Mouse (Mus musculus) adrenal gland, postnatal 36 days (tissue): ENCODE measurements at regions not wholly inside any gene's neighbourhood (a gene's known extent, or its start where the extent isn't known, plus 50 kb on each side); places are given as distances from the start of the nearest gene placed in this dataset.
"Not testable (repeated sequence)": the region's sequence is repeated elsewhere in the genome, so short reads cannot be mapped to it uniquely, and the experiment has no call there.

Experiments used
- DNase-seq, 2 experiments: peaks; one replicate each; pipeline ENCODE4 v3.0.0; 2021; ENCODE audit warnings: mixed read lengths in 1 of 2

GRCm38 (mm10) chr19:54099292-54099691, 55.3 kb downstream of the Adra2a start:
- DNase-seq = no peak

GRCm38 (mm10) chr19:54099769-54100168, 55.8 kb downstream of the Adra2a start:
- no peak for DNase-seq

GRCm38 (mm10) chr19:54106571-54106970, 62.6 kb downstream of the Adra2a start:
- no peak for DNase-seq

- DNase-seq = no peak
Measured at GRCm38 (mm10) chr19:54107103-54107821, 63.3 kb downstream of the Adra2a start.

GRCm38 (mm10) chr19:54110080-54110479, 66.1 kb downstream of the Adra2a start:
- DNase-seq = no peak

GRCm38 (mm10) chr19:54112691-54113090, 68.7 kb downstream of the Adra2a start:
- no peak for DNase-seq

- no peak for DNase-seq
Measured at GRCm38 (mm10) chr19:54113421-54113820, 69.5 kb downstream of the Adra2a start.

GRCm38 (mm10) chr19:54114588-54115317, 70.8 kb downstream of the Adra2a start:
- DNase-seq = peak; percentile 69 to 77

- no peak for DNase-seq
Measured at GRCm38 (mm10) chr19:54115335-54115734, 71.4 kb downstream of the Adra2a start.

GRCm38 (mm10) chr19:54116829-54117228, 72.9 kb downstream of the Adra2a start:
- no peak for DNase-seq

- DNase-seq = no peak
Measured at GRCm38 (mm10) chr19:54117676-54118075, 73.7 kb downstream of the Adra2a start.

- DNase-seq = no peak
Measured at GRCm38 (mm10) chr19:54123586-54123985, 79.6 kb downstream of the Adra2a start.

GRCm38 (mm10) chr19:54151766-54152165, 107.8 kb downstream of the Adra2a start:
- DNase-seq = not testable (repeated sequence)

GRCm38 (mm10) chr19:54154400-54154799, 110.4 kb downstream of the Adra2a start:
- no peak for DNase-seq

- DNase-seq = no peak
Measured at GRCm38 (mm10) chr19:54170361-54170760, 126.4 kb downstream of the Adra2a start.

GRCm38 (mm10) chr19:54174090-54175055, 130.4 kb downstream of the Adra2a start:
- DNase-seq = no peak

GRCm38 (mm10) chr19:54175766-54176165, 131.8 kb downstream of the Adra2a start:
- peak; percentile 20 to 57 for DNase-seq

GRCm38 (mm10) chr19:54177491-54177890, 133.5 kb downstream of the Adra2a start:
- DNase-seq = no peak

GRCm38 (mm10) chr19:54200407-54200806, 156.5 kb downstream of the Adra2a start:
- no peak for DNase-seq

- no peak for DNase-seq
Measured at GRCm38 (mm10) chr19:54202456-54202855, 158.5 kb downstream of the Adra2a start.

GRCm38 (mm10) chr19:54206819-54207218, 162.9 kb downstream of the Adra2a start:
- DNase-seq = no peak

GRCm38 (mm10) chr19:54212169-54212568, 168.2 kb downstream of the Adra2a start:
- DNase-seq = no peak
